Mouse (Mus musculus): Measurements from ENCODE around the gene Xylt1. TPM values are rescaled to one million over a fixed set of nuclear protein-coding genes. Genes with fewer than 3 reads are reported as not detected.

Gene Xylt1
- polyA plus RNA-seq, 1 experiment = 10.5 TPM

DNA sequence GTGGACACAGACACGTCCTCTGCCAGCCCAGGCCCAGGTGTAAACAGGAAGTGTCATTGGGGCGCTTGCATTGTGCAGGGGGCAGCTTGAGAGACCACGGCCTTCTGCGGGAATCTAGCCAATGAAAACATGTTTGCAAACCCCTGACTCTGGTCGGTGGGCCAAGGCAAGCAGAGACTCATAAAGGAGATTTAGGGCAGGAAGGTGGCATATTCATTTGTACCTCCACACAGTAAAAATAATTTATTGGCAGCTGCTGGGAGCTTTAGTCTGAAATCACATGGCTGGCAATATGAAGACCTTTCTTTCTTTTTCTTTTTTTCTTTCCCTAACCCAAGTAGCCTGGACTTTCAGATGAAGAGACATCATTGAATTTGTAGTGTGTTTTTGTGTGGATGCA, 159.6 kb downstream of the Xylt1 start:
- TF ChIP-seq POLR2A (IDR thresholded peaks at IDR 0.05; ENCODE audit: borderline replicate concordance, low read depth, low read length) (no peak), CTCF (IDR thresholded peaks at IDR 0.05; ENCODE audit: low read depth, low read length) (no peak)
- Histone ChIP-seq H3K27ac (ENCODE audit: insufficient read depth, low read depth, low read length) (no peak overlapping the region), H3K4me3 (ENCODE audit: insufficient read depth, low read length) (no peak overlapping the region), H3K4me1 (ENCODE audit: control insufficient read depth, insufficient read depth, low read length) (no peaks in the 10 kb centered on the region)

DNA sequence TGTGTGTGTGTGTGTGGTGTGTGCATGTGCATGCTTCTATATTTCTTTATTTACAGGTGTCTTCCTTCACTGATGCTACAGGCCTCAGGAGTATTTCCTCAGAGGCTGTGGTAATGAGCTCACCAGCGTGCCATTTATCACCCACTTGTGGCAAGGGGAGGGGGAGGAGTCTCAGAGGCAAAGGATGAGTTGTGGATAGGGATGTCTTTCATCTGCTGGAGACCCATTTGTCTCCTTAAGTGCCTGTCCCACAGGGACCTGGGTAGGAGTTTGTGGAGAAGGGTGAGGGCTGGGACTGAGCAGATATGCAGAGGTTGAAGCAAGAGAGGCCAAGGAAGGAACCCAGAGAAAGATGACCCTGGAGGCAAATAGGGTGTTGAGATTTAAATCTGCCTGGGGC, 160.3 kb downstream of the Xylt1 start:
- H3K4me3 ChIP-seq (ENCODE audit: insufficient read depth, low read length) = no peak overlapping the region
- H3K4me1 ChIP-seq (ENCODE audit: control insufficient read depth, insufficient read depth, low read length) = no peaks in the 10 kb centered on the region
- TF ChIP-seq CTCF (IDR thresholded peaks at IDR 0.05; ENCODE audit: low read depth, low read length) (no peak), POLR2A (IDR thresholded peaks at IDR 0.05; ENCODE audit: borderline replicate concordance, low read depth, low read length) (no peak)
- H3K27ac ChIP-seq (ENCODE audit: insufficient read depth, low read depth, low read length) = no peak overlapping the region

DNA sequence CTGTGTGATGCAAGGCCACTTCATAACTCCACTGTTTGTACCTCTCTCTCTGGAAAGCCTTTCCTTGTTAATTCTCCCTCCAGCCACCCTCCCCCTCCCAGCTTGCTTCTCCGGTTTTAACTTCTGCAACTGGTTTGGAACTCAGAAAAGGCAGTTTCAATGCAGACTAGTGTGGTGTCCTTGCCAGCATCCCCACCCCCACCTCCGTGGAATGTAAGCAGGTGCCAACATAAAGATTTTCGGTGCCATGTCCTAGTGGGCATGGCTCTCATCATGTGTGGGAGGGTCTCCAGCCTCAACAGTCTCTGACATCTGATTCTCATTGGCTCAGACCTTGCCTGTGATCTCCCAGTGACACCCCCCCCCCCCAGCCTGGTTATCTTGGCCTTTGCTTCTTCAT, 160.9 kb downstream of the Xylt1 start:
- TF ChIP-seq CTCF (IDR thresholded peaks at IDR 0.05; ENCODE audit: low read depth, low read length) (no peak), POLR2A (IDR thresholded peaks at IDR 0.05; ENCODE audit: borderline replicate concordance, low read depth, low read length) (no peak)
- Histone ChIP-seq H3K4me1 (ENCODE audit: control insufficient read depth, insufficient read depth, low read length) (no peaks in the 10 kb centered on the region), H3K4me3 (ENCODE audit: insufficient read depth, low read length) (no peak overlapping the region), H3K27ac (ENCODE audit: insufficient read depth, low read depth, low read length) (no peak overlapping the region)

DNA sequence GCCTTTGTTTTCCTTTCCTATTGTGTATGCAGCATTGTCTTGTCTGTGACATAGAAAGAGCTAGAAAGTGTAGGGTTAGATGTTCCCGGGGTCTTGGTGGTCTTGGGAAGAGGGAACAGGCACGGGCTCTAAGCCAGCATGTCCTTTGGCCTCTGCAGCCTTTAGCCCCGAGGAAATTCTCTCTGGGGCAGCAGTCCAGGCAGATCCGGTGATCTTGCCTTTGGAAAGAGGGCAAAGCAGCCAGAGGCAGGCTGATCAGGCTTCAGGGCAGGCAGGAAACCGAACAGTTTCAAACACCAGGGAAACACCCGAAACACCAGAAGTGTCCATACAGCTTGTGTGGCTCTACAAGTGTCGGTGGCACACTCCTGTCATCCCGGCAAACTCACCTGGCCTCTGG, 162.3 kb downstream of the Xylt1 start:
- H3K4me1 ChIP-seq (ENCODE audit: control insufficient read depth, insufficient read depth, low read length) = no peaks in the 10 kb centered on the region
- TF ChIP-seq POLR2A (IDR thresholded peaks at IDR 0.05; ENCODE audit: borderline replicate concordance, low read depth, low read length) (no peak), CTCF (IDR thresholded peaks at IDR 0.05; ENCODE audit: low read depth, low read length) (no peak)
- no peak overlapping the region for H3K4me3 ChIP-seq (ENCODE audit: insufficient read depth, low read length)
- no peak overlapping the region for H3K27ac ChIP-seq (ENCODE audit: insufficient read depth, low read depth, low read length)

DNA sequence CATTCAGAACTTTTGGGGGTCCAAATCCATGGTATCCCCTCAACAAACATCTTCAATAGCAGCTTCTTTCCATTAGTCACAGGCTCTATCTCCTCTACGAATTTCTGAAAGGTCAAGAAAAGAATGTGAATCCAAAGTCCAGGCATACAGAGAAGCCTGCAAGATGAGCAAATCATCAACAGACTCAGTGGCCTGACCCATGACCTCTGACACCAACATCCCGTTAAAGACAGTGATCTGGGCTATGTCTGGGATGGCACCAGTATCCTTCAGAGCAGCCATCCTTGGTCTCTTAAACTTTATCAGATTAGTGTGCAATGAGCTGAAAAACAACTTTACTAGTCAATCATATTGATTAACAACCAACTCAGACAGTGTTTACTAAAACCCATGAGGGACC, 163.3 kb downstream of the Xylt1 start:
- Histone ChIP-seq H3K4me3 (ENCODE audit: insufficient read depth, low read length) (no peak overlapping the region), H3K27ac (ENCODE audit: insufficient read depth, low read depth, low read length) (no peak overlapping the region), H3K4me1 (ENCODE audit: control insufficient read depth, insufficient read depth, low read length) (no peaks in the 10 kb centered on the region)
- TF ChIP-seq POLR2A (IDR thresholded peaks at IDR 0.05; ENCODE audit: borderline replicate concordance, low read depth, low read length) (no peak), CTCF (IDR thresholded peaks at IDR 0.05; ENCODE audit: low read depth, low read length) (no peak)

DNA sequence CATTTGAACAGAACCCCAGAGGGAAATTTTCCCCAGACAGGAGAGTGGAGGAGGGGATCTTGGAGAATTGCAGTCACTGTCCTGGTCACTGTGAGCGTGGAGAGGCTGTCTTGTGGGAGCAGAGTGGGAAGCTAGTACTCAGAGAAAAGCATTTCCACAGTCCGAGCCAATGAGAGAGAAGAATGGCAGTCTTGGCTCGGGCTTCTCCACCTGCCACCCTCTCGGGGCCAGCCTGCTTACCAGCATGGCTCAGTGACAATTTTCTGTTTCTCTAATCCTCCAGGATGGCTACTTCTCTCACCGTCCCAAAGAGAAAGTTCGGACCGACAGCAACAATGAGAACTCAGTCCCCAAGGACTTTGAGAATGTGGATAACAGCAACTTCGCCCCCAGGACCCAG, 167.5 kb downstream of the Xylt1 start:
- H3K4me1 ChIP-seq (ENCODE audit: control insufficient read depth, insufficient read depth, low read length) = peaks cover 8% of the 10 kb centered on the region
- no peak overlapping the region for H3K27ac ChIP-seq (ENCODE audit: insufficient read depth, low read depth, low read length)
- TF ChIP-seq CTCF (IDR thresholded peaks at IDR 0.05; ENCODE audit: low read depth, low read length) (no peak), POLR2A (IDR thresholded peaks at IDR 0.05; ENCODE audit: borderline replicate concordance, low read depth, low read length) (no peak)
- H3K4me3 ChIP-seq (ENCODE audit: insufficient read depth, low read length) = no peak overlapping the region

DNA sequence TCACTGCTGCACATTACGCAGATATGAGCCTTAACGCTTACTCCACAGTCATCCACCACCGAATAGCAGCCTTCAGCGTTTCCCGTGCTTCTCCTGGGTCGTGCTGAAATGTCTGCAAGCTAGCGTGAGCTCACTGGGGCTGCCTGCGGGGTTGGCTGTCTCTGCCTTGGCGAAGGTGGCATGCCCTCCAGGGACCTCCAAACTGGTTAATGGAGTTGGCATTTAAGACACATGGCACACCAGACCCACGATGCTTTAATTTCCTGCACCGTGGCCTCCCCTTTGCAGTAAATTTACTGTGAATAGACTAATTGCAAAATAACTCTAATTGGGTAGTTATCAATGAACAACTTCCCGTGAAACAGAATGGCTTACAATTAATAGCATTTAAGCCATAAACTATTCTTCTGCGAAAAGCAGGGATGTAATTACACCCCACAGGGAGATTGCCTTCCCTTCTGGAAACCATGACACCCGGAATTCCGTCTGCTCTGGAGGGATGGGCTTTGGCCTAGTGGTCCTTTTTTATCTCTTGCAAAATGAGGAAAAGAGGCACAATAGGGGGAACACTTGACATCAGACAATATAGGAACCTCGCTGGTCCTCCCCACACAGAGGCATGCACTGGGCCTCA, 170.3 kb downstream of the Xylt1 start:
- Histone ChIP-seq H3K27ac (ENCODE audit: insufficient read depth, low read depth, low read length) (no peak overlapping the region), H3K4me3 (ENCODE audit: insufficient read depth, low read length) (no peak overlapping the region), H3K4me1 (ENCODE audit: control insufficient read depth, insufficient read depth, low read length) (peaks cover 9% of the 10 kb centered on the region)
- no peak for TF ChIP-seq POLR2A (IDR thresholded peaks at IDR 0.05; ENCODE audit: borderline replicate concordance, low read depth, low read length)
- TF ChIP-seq CTCF (IDR thresholded peaks at IDR 0.05; ENCODE audit: low read depth, low read length) = no peak

DNA sequence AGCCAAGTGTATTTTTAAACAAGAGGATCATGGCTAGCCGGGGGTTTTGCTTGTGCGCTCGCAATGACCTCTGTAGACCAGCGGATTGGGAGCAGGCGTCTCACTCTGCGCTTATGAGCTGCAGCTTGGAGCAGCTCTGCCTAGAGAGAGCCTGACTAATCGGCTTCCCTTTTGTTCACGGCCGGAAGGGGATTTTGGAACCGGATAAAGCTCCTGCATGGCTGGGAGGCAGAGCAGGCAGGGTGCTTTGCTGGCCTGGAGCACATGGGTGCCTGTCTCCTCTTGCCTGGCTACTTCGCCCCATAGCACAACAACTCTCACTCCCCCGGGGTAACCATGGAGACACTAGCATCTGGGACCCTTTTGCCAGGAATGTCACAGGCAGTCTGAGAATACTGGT, 172.4 kb downstream of the Xylt1 start:
- peaks cover 9% of the 10 kb centered on the region for H3K4me1 ChIP-seq (ENCODE audit: control insufficient read depth, insufficient read depth, low read length)
- no peak overlapping the region for H3K27ac ChIP-seq (ENCODE audit: insufficient read depth, low read depth, low read length)
- TF ChIP-seq CTCF (IDR thresholded peaks at IDR 0.05; ENCODE audit: low read depth, low read length) (no peak), POLR2A (IDR thresholded peaks at IDR 0.05; ENCODE audit: borderline replicate concordance, low read depth, low read length) (no peak)
- no peak overlapping the region for H3K4me3 ChIP-seq (ENCODE audit: insufficient read depth, low read length)

DNA sequence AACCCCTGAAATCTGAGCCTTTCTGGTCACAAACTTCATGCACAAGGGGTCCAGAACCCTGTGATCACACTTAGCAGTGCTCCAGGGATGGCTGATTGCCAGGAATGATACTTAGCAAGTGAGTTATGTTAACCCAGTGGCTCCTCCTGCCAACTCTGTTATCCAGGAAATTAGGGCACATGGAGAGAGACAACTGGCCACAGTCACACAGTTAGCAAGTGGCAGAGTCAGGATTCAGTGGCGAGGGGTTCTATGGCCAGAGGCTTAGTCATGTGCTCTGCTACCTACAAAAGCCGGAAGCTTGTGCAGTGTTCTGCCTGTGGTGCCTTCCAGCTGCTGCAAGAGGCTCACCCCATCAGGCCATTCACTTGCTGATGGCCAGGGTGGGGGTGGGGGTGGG, 175.0 kb downstream of the Xylt1 start:
- Histone ChIP-seq H3K4me3 (ENCODE audit: insufficient read depth, low read length) (no peak overlapping the region), H3K27ac (ENCODE audit: insufficient read depth, low read depth, low read length) (no peak overlapping the region), H3K4me1 (ENCODE audit: control insufficient read depth, insufficient read depth, low read length) (peaks cover 6% of the 10 kb centered on the region)
- TF ChIP-seq POLR2A (IDR thresholded peaks at IDR 0.05; ENCODE audit: borderline replicate concordance, low read depth, low read length) = no peak
- no peak for TF ChIP-seq CTCF (IDR thresholded peaks at IDR 0.05; ENCODE audit: low read depth, low read length)

DNA sequence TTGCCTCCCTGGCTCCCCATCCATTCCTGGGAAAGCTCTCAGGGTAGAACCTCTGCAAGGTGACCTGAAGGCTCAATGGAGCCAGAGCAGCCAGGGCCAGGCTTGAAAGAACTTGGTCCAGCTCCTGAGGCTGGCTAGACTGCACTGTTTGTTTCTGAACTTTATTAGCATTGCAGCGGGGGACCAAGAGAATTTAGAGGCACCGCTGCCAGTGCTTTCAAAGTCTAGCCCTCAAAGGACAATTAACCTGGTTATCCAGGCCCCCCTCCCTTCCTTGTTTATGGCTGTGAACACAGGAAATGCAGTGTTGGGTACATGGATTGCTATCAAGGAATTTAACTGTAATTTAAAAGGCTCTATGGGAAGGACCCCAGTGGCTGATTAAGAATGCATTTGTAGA, 177.4 kb downstream of the Xylt1 start:
- no peak overlapping the region for H3K4me3 ChIP-seq (ENCODE audit: insufficient read depth, low read length)
- H3K4me1 ChIP-seq (ENCODE audit: control insufficient read depth, insufficient read depth, low read length) = peaks cover 2% of the 10 kb centered on the region
- no peak overlapping the region for H3K27ac ChIP-seq (ENCODE audit: insufficient read depth, low read depth, low read length)
- TF ChIP-seq POLR2A (IDR thresholded peaks at IDR 0.05; ENCODE audit: borderline replicate concordance, low read depth, low read length) (no peak), CTCF (IDR thresholded peaks at IDR 0.05; ENCODE audit: low read depth, low read length) (no peak)

DNA sequence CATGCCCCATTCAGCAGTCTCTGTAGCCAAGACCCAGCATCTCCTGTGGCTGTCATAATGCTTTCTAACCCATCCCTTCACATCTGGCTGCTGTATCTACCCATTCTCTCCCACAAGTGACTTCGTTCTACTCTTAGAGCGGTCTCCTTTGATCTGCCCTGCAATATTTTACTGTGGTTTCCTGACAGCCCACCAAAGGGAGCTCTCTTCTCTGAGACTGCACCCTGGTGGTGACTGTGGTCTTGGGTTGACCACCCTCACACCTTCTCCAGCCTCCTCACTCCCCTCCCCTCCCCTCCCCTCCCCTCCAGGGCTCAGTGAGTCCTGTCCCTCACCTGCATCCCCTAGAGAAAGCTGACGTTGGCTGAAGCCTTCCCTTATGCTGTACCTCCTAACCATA, 178.3 kb downstream of the Xylt1 start:
- TF ChIP-seq CTCF (IDR thresholded peaks at IDR 0.05; ENCODE audit: low read depth, low read length) (no peak), POLR2A (IDR thresholded peaks at IDR 0.05; ENCODE audit: borderline replicate concordance, low read depth, low read length) (no peak)
- Histone ChIP-seq H3K4me3 (ENCODE audit: insufficient read depth, low read length) (no peak overlapping the region), H3K27ac (ENCODE audit: insufficient read depth, low read depth, low read length) (no peak overlapping the region), H3K4me1 (ENCODE audit: control insufficient read depth, insufficient read depth, low read length) (no peaks in the 10 kb centered on the region)

Data from bone marrow macrophage, adult 2 months (primary cell).